ENCODE assay signal across 21 mouse cellular contexts in the genomic region with DNA sequence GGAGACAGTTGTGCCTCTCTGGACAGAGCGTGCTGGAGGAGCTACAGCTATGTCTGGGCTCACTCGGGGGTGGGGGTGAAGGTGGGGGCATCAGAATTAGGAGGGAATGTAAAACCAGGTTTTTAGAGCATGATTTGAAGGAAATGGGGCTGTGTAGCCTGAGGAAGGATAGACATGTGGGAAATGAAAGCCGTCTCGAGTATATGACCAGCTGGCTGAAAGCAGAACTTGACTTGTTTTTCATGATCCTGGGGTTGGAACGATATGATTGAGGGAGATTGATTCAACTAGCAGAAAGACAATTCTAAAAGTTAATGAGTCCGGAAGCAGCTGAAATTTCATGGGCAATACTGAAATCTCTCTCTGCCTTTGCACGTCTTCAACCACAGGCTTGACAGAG.
DNase-seq lines count a peak whose midpoint lies in the region; ATAC-seq lines count a peak whose summit lies in the region.
"Had no signal": no experiment of that assay in that cellular context is flagged by ENCODE, and none has a peak within 500 bp of the region (broad histone marks: within the 10 kb centered on the region; RNA-seq: fewer than 3 reads in every experiment).

No protein-coding gene starts in this region.

- no peaks in the 10 kb centered on the region for H3K9me3 ChIP-seq in midbrain, embryonic 13.5 days
- H3K9me3 ChIP-seq in hindbrain, embryonic 11.5 days (ENCODE audit: control insufficient read depth, low read length): no peaks in the 10 kb centered on the region
- H3K9me3 ChIP-seq: embryonic facial prominence, embryonic 10.5 days; embryonic facial prominence, embryonic 12.5 days; forebrain, embryonic 13.5 days; forebrain, embryonic 15.5 days had no signal

- ATAC-seq in granulocyte monocyte progenitor cell, adult 5-6 weeks (replicated peaks; ENCODE audit: poor library complexity, severe bottlenecking): peak; percentile 74
- peak; percentile 76 for ATAC-seq in megakaryocyte progenitor cell, adult 5-6 weeks (replicated peaks; ENCODE audit: poor library complexity)
- ATAC-seq in midbrain, embryonic 13.5 days: no peak
- ATAC-seq in hindbrain, embryonic 11.5 days (ENCODE audit: low FRiP score): no peak
- ATAC-seq: activated CD4-positive, CD25-positive, alpha-beta regulatory T cell, adult 4 months; forebrain, embryonic 13.5 days; forebrain, embryonic 15.5 days; forebrain, postnatal 0 days had no signal

- WGBS in midbrain, embryonic 13.5 days: 91% methylated on average over 7 of the region's 7 CpGs
- WGBS in hindbrain, embryonic 11.5 days: 92% methylated on average over 7 of the region's 7 CpGs

- no peak overlapping the region for H3K4me2 ChIP-seq in midbrain, embryonic 13.5 days (replicated peaks)
- no peak overlapping the region for H3K4me2 ChIP-seq in hindbrain, embryonic 11.5 days (replicated peaks; ENCODE audit: low read depth, low read length)
- H3K4me2 ChIP-seq: embryonic facial prominence, embryonic 12.5 days; forebrain, embryonic 13.5 days; forebrain, embryonic 15.5 days had no signal

- no peak overlapping the region for H3K9ac ChIP-seq in midbrain, embryonic 13.5 days (replicated peaks)
- H3K9ac ChIP-seq in hindbrain, embryonic 11.5 days (ENCODE audit: low read depth, low read length): no peak overlapping the region
- H3K9ac ChIP-seq: embryonic facial prominence, embryonic 12.5 days; forebrain, embryonic 13.5 days; forebrain, embryonic 15.5 days; forebrain, postnatal 0 days had no signal

- H3K27me3 ChIP-seq in midbrain, embryonic 13.5 days: no peaks in the 10 kb centered on the region
- H3K27me3 ChIP-seq in hindbrain, embryonic 11.5 days (ENCODE audit: control insufficient read depth, insufficient read depth, low read length): no peaks in the 10 kb centered on the region
- H3K27me3 ChIP-seq: embryonic facial prominence, embryonic 12.5 days; forebrain, embryonic 13.5 days; forebrain, embryonic 15.5 days had no signal

- no peaks in the 10 kb centered on the region for H3K36me3 ChIP-seq in midbrain, embryonic 13.5 days
- H3K36me3 ChIP-seq in hindbrain, embryonic 11.5 days (ENCODE audit: control insufficient read depth, insufficient read depth, low read length): no peaks in the 10 kb centered on the region
- H3K36me3 ChIP-seq: embryonic facial prominence, embryonic 10.5 days; embryonic facial prominence, embryonic 12.5 days; forebrain, embryonic 15.5 days had no signal

- H3K4me1 ChIP-seq in brown adipose tissue, adult 24 weeks (ENCODE audit: control insufficient read depth, insufficient read depth, insufficient read length, low read length): no peaks in the 10 kb centered on the region
- no peaks in the 10 kb centered on the region for H3K4me1 ChIP-seq in midbrain, embryonic 13.5 days (replicated peaks)
- H3K4me1 ChIP-seq in hindbrain, embryonic 11.5 days (replicated peaks; ENCODE audit: control insufficient read depth, insufficient read depth, low read length): no peaks in the 10 kb centered on the region
- H3K4me1 ChIP-seq: embryonic facial prominence, embryonic 10.5 days; embryonic facial prominence, embryonic 12.5 days; forebrain, embryonic 13.5 days; forebrain, embryonic 15.5 days had no signal

- H3K4me3 ChIP-seq in brown adipose tissue, adult 24 weeks (ENCODE audit: insufficient read depth, low read depth, low read length): no peak overlapping the region
- H3K4me3 ChIP-seq in midbrain, embryonic 13.5 days (replicated peaks): no peak overlapping the region
- H3K4me3 ChIP-seq in hindbrain, embryonic 11.5 days (ENCODE audit: low read depth, low read length): no peak overlapping the region
- H3K4me3 ChIP-seq: embryonic facial prominence, embryonic 10.5 days; embryonic facial prominence, embryonic 12.5 days; forebrain, embryonic 13.5 days; forebrain, embryonic 15.5 days had no signal

- H3K27ac ChIP-seq in brown adipose tissue, adult 24 weeks (replicated peaks; ENCODE audit: low read depth, low read length): peak overlapping the region; percentile 43; the same call in 1 of the 2 replicates
- H3K27ac ChIP-seq in midbrain, embryonic 13.5 days: no peak overlapping the region
- H3K27ac ChIP-seq in hindbrain, embryonic 11.5 days (ENCODE audit: low read depth, low read length): no peak overlapping the region
- H3K27ac ChIP-seq: embryonic facial prominence, embryonic 10.5 days; embryonic facial prominence, embryonic 12.5 days; forebrain, embryonic 13.5 days; forebrain, embryonic 15.5 days had no signal

- no peak for DNase-seq in c-Kit-positive CD71-positive TER-119-positive erythroid progenitor cells, embryonic 14.5 days (ENCODE audit: low spot score)
- DNase-seq in hindbrain, embryonic 11.5 days (ENCODE audit: low spot score): no peak
- DNase-seq: adrenal gland, adult 8-10 months; adrenal gland, postnatal 14 days; adrenal gland, postnatal 36 days; cerebellum, adult 11 months; cerebellum, adult 18-20 months; cerebellum, adult 8-10 months; cerebellum, adult 9-11 months; cerebellum, postnatal 14 days; cerebellum, postnatal 36 days; forebrain, postnatal 0 days had no signal

Comparison
In these comparisons a context has a peak if more than half of its experiments do, and no peak if none do; other contexts are left out.
1. ATAC-seq: peak in granulocyte monocyte progenitor cell, adult 5-6 weeks (single experiment) and megakaryocyte progenitor cell, adult 5-6 weeks (single experiment); none in midbrain, embryonic 13.5 days (single experiment) and hindbrain, embryonic 11.5 days (single experiment).